Mouse (Mus musculus) gastrocnemius, adult 2 months (tissue): ENCODE data around the gene Cpsf6. TPM values are rescaled to one million over a fixed set of nuclear protein-coding genes. Genes with fewer than 3 reads are reported as not detected.

Experiments
- DNase-seq: peaks from one replicate; pipeline ENCODE4 v3.0.0; 2022
- H3K27ac ChIP-seq: fragments of 200-600 bp; 2 replicates; pipeline ENCODE4 v1.8.1; 2022; ENCODE audit warnings: mild to moderate bottlenecking
- H3K4me3 ChIP-seq: fragments of 200-600 bp; 2 replicates; pipeline ENCODE4 v1.8.1; 2022; ENCODE audit warnings: mild to moderate bottlenecking, moderate library complexity
- CTCF ChIP-seq: fragments of 200-600 bp; IDR thresholded peaks from 2 replicates; pipeline ENCODE4 v1.8.1; 2022; ENCODE audit warnings: antibody characterized with exemption, mild to moderate bottlenecking, moderate library complexity
- intact Hi-C: fragments of 180-260 bp; cut with DNase I; formaldehyde crosslinking; loops from one replicate; pipeline ENCODE4 v1.15.1; 2025
- long read RNA-seq, 2 experiments: library from polyadenylated mRNA; stranded (forward); transcript quantifications; one replicate each; pipeline ENCODE4 v2.0.0; 2021
- total RNA-seq, 2 experiments: library from RNA; stranded (reverse); gene quantifications; 2 replicates each; pipeline ENCODE4 v1.2.3; 2021

Gene Cpsf6
- total RNA-seq = 10 to 100 TPM; 21.8 to 26.0 TPM
- long read RNA-seq, experiment 1, full-length matches to known transcripts = 25 of 33 reads
- long read RNA-seq, experiment 1, partial matches to known transcripts = 1 of 33 reads
- long read RNA-seq, experiment 1, other reads (novel, unspliced or antisense) = 7 of 33 reads
- long read RNA-seq, experiment 2, full-length matches to known transcripts = 10 of 20 reads
- long read RNA-seq, experiment 2, partial matches to known transcripts = 2 of 20 reads
- long read RNA-seq, experiment 2, other reads (novel, unspliced or antisense) = 8 of 20 reads

DNA sequence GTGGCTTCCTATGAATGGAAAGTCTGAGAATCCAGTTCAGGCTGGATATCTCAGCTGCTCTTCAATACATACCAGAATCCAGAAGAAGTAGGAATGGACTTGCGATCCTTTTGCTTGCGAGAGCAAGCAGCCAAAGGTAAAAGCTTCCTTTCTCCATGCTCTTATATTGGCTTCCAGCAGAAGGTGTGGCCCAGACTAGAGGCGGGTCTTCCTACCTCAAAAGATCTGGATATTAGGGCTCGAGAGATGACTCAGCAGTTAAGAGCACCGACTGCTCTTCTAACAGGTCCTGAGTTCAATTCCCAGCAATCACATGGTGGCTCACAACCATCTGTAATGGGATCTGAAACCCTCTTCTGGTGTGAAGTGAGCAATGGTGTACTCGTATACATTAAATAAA, at the start of gene Cpsf6:
Gene Cpsf6, minus strand, starts transcription at position 108 of the 400 bp plus-strand sequence.
- no peak for TF ChIP-seq CTCF
- intact Hi-C loops = loop anchor here (10.0 kb wide), 1 partner anchor 315 kb away; the partner anchor contains the start of gene Cct2
- Histone ChIP-seq H3K4me3 (no peak within 1 kb of the TSS), H3K27ac (no peak within 1 kb of the TSS)
- DNase-seq = no peak

DNA sequence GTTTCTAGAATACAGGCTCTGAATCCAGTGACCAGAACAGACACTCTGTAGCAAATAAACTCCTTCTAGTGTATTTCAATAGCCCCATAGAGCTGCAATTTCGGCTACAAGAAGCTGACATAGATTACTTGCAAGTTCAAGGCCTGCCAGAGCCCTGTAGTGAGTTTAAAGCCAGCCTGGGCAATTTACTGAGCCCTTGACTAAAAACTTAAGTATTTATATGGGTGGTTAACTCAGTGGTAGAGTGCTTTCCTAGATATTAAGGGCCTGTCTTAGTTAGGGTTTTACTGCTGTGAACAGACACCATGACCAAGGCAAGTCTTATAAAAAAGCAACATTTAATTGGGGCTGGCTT, 46.8 kb upstream of the Cpsf6 start:
- intact Hi-C loops = no loop called here
- Histone ChIP-seq H3K4me3 (no peak overlapping the region), H3K27ac (no peak overlapping the region)
- DNase-seq = no peak
- TF ChIP-seq CTCF = no peak

DNA sequence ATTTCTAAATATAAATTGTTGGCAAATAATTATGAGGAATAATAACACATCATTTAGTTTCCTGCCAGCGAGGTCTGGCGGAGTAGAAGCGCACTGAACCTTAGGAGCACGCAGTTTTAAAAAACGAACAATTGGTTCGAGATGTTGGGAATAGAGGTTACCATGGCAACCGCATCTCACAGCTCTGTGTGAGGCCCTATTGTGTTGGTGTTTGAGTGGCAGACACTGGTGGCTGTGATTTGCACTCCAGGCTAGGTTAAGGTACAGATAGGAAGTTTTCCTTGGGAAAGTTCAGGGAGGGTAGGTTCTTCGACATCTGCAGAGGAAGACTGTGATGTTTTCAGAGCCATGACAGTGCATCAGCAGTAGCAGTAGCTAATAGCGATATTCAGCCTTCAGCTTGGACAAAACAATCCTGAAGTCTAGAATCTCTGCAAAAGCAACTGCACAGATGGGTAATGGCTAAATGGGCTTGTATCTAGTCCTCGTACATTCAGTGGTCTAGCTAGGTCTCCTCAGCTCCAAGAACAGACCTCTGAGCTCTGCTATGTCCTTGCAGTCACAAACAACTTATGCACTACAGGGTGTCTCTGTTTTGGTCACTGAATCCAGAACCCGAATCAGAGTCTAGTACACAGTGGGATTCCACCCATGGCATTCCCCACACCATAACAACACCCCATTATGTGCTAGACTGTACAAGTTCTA, 46.2 kb upstream of the Cpsf6 start:
- Histone ChIP-seq H3K4me3 (no peak overlapping the region), H3K27ac (no peak overlapping the region)
- TF ChIP-seq CTCF = no peak
- DNase-seq = no peak
- intact Hi-C loops = no loop called here

DNA sequence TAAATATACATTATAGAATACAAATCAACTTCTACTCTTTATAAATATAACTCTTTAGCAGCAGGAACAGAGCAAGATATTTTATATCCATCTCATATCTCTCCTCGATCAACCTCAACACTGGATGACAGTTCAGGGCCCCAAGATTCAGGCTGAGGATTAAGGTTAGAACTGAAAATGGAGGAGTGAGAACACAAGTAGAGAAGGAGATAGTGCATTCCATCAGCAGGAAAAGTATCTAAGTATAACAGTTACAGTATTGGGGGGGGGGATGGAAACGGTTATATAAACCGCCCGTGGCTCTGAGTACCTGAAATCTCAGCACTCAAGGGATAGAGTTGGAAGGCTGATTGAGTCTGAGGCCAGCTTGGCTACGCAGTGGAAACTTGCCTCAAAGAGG, 45.2 kb upstream of the Cpsf6 start:
- H3K27ac ChIP-seq = no peak overlapping the region
- TF ChIP-seq CTCF = no peak

DNA sequence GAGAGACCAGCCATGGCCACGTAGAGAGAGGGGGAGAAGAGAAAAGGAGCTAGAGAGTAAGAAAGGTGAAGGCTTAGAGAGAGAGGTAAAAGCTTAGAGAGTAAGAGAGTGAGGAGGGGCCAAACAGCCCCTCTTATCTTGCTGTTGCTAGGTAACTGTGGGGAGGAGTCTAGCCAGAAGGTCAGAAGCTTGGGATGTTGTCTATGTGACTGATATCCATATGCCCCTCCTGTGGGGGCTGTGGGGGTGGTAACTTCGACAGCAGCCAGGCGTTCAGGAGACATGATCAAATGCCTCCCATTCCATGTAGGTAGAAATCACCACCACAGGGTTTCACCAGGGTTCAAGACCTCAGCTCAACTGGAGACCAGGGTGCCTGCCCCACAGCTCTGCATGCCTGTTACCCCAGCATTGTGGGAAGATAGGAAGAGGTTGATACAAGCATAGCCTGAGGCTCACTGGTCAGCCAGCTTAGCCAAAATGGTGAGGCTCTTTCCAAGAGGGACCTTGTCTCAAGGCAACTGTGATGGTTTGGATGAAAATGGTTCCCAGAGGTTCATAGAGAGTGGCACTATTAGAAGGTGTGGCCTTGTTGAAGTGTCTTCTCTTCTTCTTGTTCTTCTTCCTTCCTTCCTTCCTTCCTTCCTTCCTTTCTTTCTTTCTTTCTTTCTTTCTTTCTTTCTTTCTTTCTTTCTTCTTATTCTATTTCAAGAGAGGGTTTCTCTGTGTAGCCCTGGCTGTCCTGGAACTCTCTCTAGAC, 44.5 kb upstream of the Cpsf6 start:
- no peak for DNase-seq
- no peak for TF ChIP-seq CTCF
- Histone ChIP-seq H3K4me3 (no peak overlapping the region), H3K27ac (no peak overlapping the region)
- intact Hi-C loops = no loop called here

More for the DNA sequence above, 45.2 kb upstream of the Cpsf6 start:
- no peak overlapping the region for H3K4me3 ChIP-seq
- DNase-seq = no peak
- intact Hi-C loops = no loop called here

DNA sequence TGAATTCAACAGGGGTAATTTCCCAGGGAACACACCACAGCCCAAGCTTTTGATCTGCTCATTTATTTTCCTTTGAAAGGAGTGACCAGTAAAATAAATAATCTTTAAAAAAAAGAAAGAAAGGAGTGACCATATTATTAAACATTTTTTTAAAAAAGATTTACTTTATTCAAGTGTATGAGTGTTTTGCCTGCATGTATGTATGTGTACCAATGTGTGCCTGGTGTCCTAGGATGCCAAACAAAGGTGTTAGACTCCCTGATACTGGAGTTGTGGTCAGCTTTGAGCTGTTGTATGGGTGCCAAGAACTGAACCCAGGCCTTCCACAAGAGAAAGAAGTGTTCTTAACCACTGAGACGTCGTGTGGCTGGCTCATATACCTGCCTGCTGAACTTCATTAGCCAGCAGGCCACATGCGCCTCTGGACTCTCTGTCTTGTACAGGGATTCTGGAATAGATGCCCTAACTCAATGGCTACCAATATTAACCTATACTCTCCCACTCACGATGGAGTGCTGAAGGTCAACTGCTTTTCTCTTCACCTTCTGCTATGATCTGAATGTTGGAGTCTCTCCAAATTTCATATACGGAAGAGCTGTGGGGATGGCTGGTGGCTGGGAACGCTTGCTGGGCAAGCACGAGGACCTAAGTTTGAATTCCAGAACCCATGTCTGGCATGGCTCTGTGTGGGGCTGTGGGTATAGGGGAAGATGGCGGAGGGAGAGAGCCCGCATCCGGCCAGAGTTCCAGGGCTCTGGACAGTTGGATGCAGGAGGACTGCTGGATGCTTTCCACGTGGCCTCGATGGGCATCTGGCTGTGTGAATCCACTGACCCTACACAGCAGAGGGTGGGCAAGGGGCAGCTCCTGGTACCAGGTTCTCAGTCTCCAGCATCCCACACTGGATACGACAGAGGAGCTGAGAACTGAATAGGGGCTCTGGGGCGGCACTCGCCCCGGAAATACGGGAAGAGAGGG, 43.5 kb upstream of the Cpsf6 start:
- H3K27ac ChIP-seq = no peak overlapping the region
- no peak overlapping the region for H3K4me3 ChIP-seq
- intact Hi-C loops = no loop called here
- no peak for DNase-seq
- TF ChIP-seq CTCF = no peak

DNA sequence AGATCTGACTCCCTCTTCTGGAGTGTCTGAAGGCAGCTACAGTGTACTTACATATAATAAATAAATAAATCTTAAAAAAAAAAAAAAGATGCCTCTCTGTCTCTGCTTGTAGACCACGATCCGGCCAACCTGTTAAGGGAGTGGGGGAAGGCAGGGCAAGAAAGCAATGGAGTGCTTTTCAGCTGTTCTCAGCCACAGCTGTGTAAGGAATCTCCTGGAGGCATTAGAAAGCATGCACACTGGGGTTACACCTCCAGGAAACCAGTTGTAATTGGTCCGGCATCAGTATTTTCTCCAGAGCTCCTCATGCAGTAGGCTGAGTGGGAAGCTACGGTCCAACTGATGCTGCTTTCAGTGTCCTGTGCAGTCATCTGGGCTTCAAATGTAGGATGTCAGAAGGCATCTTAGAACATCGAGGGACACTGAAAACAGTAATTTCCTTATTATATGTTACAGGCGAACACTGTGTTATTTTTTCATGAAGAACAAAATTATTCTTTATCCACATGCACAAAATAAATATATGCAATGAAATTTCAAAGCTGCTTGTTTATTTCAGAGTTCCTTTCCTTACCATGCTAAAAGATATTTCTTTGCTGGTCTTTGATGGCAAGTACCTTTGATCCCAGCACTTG, 42.5 kb upstream of the Cpsf6 start:
- H3K4me3 ChIP-seq = no peak overlapping the region
- H3K27ac ChIP-seq = no peak overlapping the region
- no peak for DNase-seq
- intact Hi-C loops = no loop called here
- TF ChIP-seq CTCF = no peak

DNA sequence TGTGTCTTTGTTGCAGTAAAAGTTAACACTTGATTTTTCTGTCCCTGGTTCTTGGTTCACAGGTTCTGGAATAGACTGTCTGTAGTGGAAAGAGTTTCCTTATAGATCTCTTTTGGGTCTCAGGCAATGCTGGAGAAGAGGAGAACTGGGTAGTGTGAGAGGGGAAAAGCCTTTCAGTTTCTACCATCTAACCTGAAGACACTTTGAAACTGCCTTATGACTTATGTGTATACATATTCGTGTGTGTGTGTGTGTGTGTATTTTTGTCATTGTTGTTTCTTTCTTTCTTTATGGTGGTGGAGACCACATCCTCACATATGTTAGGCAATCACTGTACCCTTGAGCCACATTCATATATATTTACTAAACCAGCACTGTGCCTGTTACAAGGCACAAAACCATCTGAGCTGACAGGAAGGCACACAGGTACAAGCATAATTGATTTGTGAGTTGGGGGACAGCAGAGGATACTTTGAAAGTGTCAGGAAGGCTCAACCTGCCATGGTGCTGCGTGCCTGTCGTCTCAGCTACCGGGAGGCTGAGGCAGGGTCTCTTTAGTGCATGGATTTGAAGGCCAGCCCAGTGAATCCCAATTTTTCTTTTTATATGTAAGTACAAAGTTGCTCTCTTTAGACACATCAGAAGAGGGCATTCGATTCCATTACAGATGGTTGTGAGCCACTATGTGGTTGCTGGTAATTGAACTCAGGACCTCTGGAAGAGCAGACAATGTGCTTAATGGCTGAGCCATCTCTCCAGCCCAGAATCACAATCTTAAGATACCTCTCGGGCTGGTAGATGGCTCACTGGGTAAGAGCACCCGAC, 41.7 kb upstream of the Cpsf6 start:
- no peak for DNase-seq
- TF ChIP-seq CTCF = no peak
- intact Hi-C loops = no loop called here
- Histone ChIP-seq H3K27ac (no peak overlapping the region), H3K4me3 (no peak overlapping the region)

DNA sequence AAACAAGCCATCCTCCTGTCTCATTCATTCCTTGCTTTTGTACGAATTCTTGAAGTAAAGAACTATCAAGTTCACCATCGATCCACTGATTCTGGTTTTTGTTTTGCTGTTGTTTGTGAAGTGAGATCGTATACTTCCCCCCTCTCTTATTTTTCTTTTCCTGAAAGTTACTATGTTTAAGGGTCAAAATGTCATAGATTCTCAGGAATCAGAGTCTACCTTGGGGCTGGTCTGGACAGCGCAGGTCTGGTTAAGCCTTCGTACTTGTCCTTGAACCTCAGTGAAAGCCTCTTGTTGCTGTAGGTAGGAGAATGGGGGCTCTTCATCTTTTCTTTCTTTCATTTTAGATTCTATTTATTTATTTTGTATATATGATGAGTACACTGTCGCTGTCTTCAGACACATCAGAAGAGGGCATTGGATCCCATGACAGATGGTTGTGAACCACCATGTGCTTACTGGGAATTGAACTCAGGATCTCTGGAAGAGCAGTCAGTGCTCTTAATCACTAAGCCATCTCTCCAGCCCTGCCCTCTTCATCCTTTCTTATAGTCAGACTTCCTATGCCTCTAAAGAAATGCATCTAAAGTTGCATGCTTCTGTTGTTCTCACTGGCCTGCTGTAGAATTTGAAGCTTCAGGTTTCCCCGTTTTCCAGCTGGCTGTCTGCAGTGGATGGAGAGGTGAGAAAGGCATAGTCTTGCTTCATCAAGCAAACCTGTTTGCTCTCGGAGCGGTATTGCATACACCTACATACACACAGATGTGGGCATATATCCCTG, 40.9 kb upstream of the Cpsf6 start:
- DNase-seq = no peak
- Histone ChIP-seq H3K4me3 (no peak overlapping the region), H3K27ac (no peak overlapping the region)
- intact Hi-C loops = no loop called here
- TF ChIP-seq CTCF = no peak

DNA sequence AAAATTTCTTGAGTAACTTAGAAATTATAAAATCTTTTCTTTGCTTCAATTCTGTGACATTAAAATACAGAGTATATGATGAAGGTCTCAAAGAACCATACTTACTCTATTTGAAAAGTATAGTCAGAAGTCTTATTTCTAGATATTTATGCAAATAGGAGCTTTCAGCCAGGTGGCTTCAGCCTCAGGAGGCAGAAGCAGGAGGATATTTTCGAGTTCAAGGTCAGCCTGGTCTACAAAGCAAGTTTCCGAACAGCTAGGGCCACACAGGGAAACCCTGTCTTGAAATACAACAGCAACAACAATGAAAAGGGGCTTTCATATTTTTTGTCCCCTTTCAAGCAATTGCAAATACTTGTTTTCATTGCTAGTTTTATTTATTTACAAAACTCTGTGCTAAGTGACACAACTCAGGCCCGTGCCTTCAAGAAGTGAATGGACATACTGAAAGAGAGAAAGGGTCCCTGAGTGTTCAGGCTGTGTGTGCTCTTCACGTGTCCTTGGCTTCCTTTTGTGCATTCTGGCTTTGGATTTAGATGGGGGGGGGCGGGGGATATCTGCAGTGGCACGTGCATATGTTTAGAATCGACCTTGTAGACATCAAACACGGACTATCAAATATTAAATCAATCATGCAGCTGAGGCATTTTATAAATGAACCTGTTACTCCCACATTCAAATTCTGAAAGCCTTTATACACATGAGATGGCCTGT, 39.9 kb upstream of the Cpsf6 start:
- intact Hi-C loops = no loop called here
- H3K27ac ChIP-seq = no peak overlapping the region
- no peak for DNase-seq

More for the DNA sequence above, 39.9 kb upstream of the Cpsf6 start:
- H3K4me3 ChIP-seq = no peak overlapping the region
- TF ChIP-seq CTCF = no peak
